In genomic region chr17:75147218-75147617, GRCm38 (mm10) we compare ENCODE assay signal across 26 mouse cellular contexts.
DNase-seq lines count a peak whose midpoint lies in the region; ATAC-seq and TF ChIP-seq lines count a peak whose summit lies in the region.
"Had no signal": no experiment of that assay in that cellular context is flagged by ENCODE, and none has a peak within 500 bp of the region (broad histone marks: within the 10 kb centered on the region; RNA-seq: fewer than 3 reads in every experiment).

No protein-coding gene starts in this region.

- no peak overlapping the region for H3K9ac ChIP-seq in liver, postnatal 0 days (replicated peaks)
- no peak overlapping the region for H3K9ac ChIP-seq in liver, embryonic 12.5 days
- no peak overlapping the region for H3K9ac ChIP-seq in hindbrain, embryonic 14.5 days
- H3K9ac ChIP-seq: forebrain, embryonic 15.5 days; midbrain, embryonic 13.5 days; neural tube, embryonic 13.5 days had no signal

- TF ChIP-seq CTCF in liver, postnatal 0 days (IDR thresholded peaks at IDR 0.05; ENCODE audit: low read depth): no peak

- H3K4me2 ChIP-seq in liver, postnatal 0 days (ENCODE audit: low read depth, low read length): no peak overlapping the region
- H3K4me2 ChIP-seq in liver, embryonic 12.5 days: no peak overlapping the region
- H3K4me2 ChIP-seq in hindbrain, embryonic 14.5 days (replicated peaks): no peak overlapping the region
- H3K4me2 ChIP-seq: forebrain, embryonic 15.5 days; midbrain, embryonic 13.5 days; neural tube, embryonic 13.5 days had no signal

- TF ChIP-seq EP300 in liver, postnatal 0 days (IDR thresholded peaks at IDR 0.05; ENCODE audit: low read depth): no peak

- WGBS in liver, postnatal 0 days (ENCODE audit: insufficient replicate concordance): 64% methylated on average over 4 of the region's 4 CpGs
- WGBS in liver, embryonic 12.5 days (ENCODE audit: insufficient replicate concordance): 63% methylated on average over 4 of the region's 4 CpGs
- WGBS in hindbrain, embryonic 14.5 days: 92% methylated on average over 4 of the region's 4 CpGs

- ATAC-seq in liver, postnatal 0 days: peak; percentile 44; the same call in 1 of the 2 replicates
- ATAC-seq in liver, embryonic 12.5 days: no peak
- peak; percentile 58 for ATAC-seq in common myeloid progenitor, adult 5-6 weeks (replicated peaks; ENCODE audit: low read depth, poor library complexity, severe bottlenecking)
- peak; percentile 86 for ATAC-seq in monocyte, adult 5-6 weeks (replicated peaks; ENCODE audit: insufficient number of reproducible peaks, low FRiP score, low TSS enrichment, poor library complexity, severe bottlenecking)
- ATAC-seq in hindbrain, embryonic 14.5 days (ENCODE audit: low FRiP score): no peak
- ATAC-seq: forebrain, embryonic 15.5 days; midbrain, embryonic 13.5 days; Patski had no signal

- no peaks in the 10 kb centered on the region for H3K36me3 ChIP-seq in liver, postnatal 0 days (replicated peaks; ENCODE audit: insufficient read depth, low read length)
- no peaks in the 10 kb centered on the region for H3K36me3 ChIP-seq in liver, embryonic 12.5 days
- no peaks in the 10 kb centered on the region for H3K36me3 ChIP-seq in hindbrain, embryonic 14.5 days (replicated peaks; ENCODE audit: control insufficient read depth, insufficient read depth)
- H3K36me3 ChIP-seq: forebrain, embryonic 15.5 days; heart, embryonic 10.5 days; midbrain, embryonic 13.5 days; neural tube, embryonic 13.5 days had no signal

- no peak overlapping the region for H3K4me3 ChIP-seq in liver, postnatal 0 days (ENCODE audit: low read depth, low read length)
- no peak overlapping the region for H3K4me3 ChIP-seq in liver, embryonic 12.5 days
- no peak overlapping the region for H3K4me3 ChIP-seq in hindbrain, embryonic 14.5 days (replicated peaks; ENCODE audit: low read length)
- H3K4me3 ChIP-seq: forebrain, embryonic 15.5 days; heart, embryonic 10.5 days; layer of hippocampus, adult 2 months; limb, embryonic 10.5 days; midbrain, embryonic 13.5 days; myocyte; neural tube, embryonic 13.5 days had no signal

- no peak for DNase-seq in liver, postnatal 0 days
- DNase-seq in lung, postnatal 14 days: peak; percentile 31
- no peak for DNase-seq in hindbrain, embryonic 14.5 days (ENCODE audit: low spot score)
- DNase-seq in kidney, postnatal 14 days: no peak
- DNase-seq: adrenal gland, adult 8-10 months; cerebellum, adult 18-20 months; cerebellum, postnatal 25 days; embryo, embryonic 11 days; gastrocnemius, postnatal 25 days; heart, postnatal 4 days; kidney, adult 8-10 months; kidney, postnatal 10 days; liver; retina, postnatal 1 day; thymus, postnatal 14 days had no signal

- H3K9me3 ChIP-seq in liver, postnatal 0 days (ENCODE audit: low read length): no peaks in the 10 kb centered on the region
- no peaks in the 10 kb centered on the region for H3K9me3 ChIP-seq in liver, embryonic 12.5 days (replicated peaks)
- no peaks in the 10 kb centered on the region for H3K9me3 ChIP-seq in hindbrain, embryonic 14.5 days (ENCODE audit: control insufficient read depth, low read length)
- H3K9me3 ChIP-seq: forebrain, embryonic 15.5 days; heart, embryonic 10.5 days; limb, embryonic 10.5 days; neural tube, embryonic 13.5 days had no signal

- no peaks in the 10 kb centered on the region for H3K4me1 ChIP-seq in liver, postnatal 0 days (ENCODE audit: insufficient read depth)
- H3K4me1 ChIP-seq in liver, embryonic 12.5 days: peaks cover 21% of the 10 kb centered on the region
- H3K4me1 ChIP-seq in hindbrain, embryonic 14.5 days (replicated peaks; ENCODE audit: control insufficient read depth, insufficient read depth, low read length): no peaks in the 10 kb centered on the region
- H3K4me1 ChIP-seq: forebrain, embryonic 15.5 days; limb, embryonic 10.5 days had no signal

- no peaks in the 10 kb centered on the region for H3K27me3 ChIP-seq in liver, postnatal 0 days (ENCODE audit: insufficient read depth, low read length)
- H3K27me3 ChIP-seq in liver, embryonic 12.5 days (replicated peaks): no peaks in the 10 kb centered on the region
- no peaks in the 10 kb centered on the region for H3K27me3 ChIP-seq in hindbrain, embryonic 14.5 days (ENCODE audit: control insufficient read depth, insufficient read depth, low read length)
- H3K27me3 ChIP-seq: forebrain, embryonic 15.5 days; midbrain, embryonic 13.5 days; neural tube, embryonic 13.5 days; Patski had no signal

- no peak overlapping the region for H3K27ac ChIP-seq in liver, postnatal 0 days (ENCODE audit: low read depth)
- H3K27ac ChIP-seq in liver, embryonic 12.5 days: no peak overlapping the region
- no peak overlapping the region for H3K27ac ChIP-seq in hindbrain, embryonic 14.5 days
- H3K27ac ChIP-seq: forebrain, embryonic 15.5 days; heart, embryonic 10.5 days; layer of hippocampus, adult 2 months; limb, embryonic 10.5 days; midbrain, embryonic 13.5 days; neural tube, embryonic 13.5 days had no signal

Comparison
In these comparisons a context has a peak if more than half of its experiments do, and no peak if none do; other contexts are left out.
1. ATAC-seq: peak in liver, postnatal 0 days (single experiment), common myeloid progenitor, adult 5-6 weeks (single experiment) and monocyte, adult 5-6 weeks (single experiment); none in liver, embryonic 12.5 days (single experiment) and hindbrain, embryonic 14.5 days (single experiment).